11 mouse cellular contexts compared by ENCODE assay signal in the genomic region with DNA sequence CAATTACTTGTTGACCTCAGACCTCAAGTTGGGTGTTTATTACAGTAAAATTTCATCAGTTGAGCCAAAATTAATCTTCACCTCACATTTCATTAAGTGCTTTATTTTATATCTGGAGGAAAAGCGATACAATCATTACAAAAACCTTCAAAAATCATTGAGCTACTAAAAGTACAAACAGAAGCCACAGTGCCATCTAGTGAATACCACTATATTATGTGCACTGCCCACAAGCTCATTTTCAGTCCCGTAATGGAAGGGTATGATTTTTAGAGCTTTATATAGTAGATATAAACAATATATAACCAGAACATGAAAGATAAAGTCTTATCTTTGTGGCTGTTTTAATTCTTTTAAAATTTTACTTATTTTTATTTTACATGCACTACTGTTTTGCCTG.
A peak's percentile ranks its signal among the peaks of the same experiment; 100 is the strongest.
DNase-seq lines count a peak whose midpoint lies in the region; ATAC-seq and TF ChIP-seq lines count a peak whose summit lies in the region.
"Had no signal": no experiment of that assay in that cellular context is flagged by ENCODE, and none has a peak within 500 bp of the region (broad histone marks: within the 10 kb centered on the region; RNA-seq: fewer than 3 reads in every experiment).

No protein-coding gene starts in this region.

- H3K27ac ChIP-seq in left cerebral cortex, adult 2 months: no peak overlapping the region

- peak; percentile 56 for TF ChIP-seq CTCF in left cerebral cortex, adult 2 months (IDR thresholded peaks at IDR 0.05)

- no peak for DNase-seq in frontal cortex, postnatal 25 days (ENCODE audit: low spot score in 2 of 2)
- DNase-seq in left cerebral cortex, adult 2 months (ENCODE audit: extremely low spot score in 1 of 2, low spot score in 2 of 2): no peak
- DNase-seq in left cerebral cortex, adult 9 months (ENCODE audit: low spot score in 2 of 2): no peak
- peak; percentile 2 for DNase-seq in ES-CJ7 (ENCODE audit: low read depth, low spot score)
- DNase-seq in induced T-regulatory cell, adult 2 months (ENCODE audit: low read depth): peak; percentile 5
- no peak for DNase-seq in adrenal gland, adult 8-10 months
- DNase-seq in thymus, postnatal 0 days (ENCODE audit: low spot score): no peak
- DNase-seq: heart, adult 11 months; right cerebral cortex, postnatal 4 days had no signal

- ATAC-seq in frontal cortex, adult (ENCODE audit: low TSS enrichment): 0 out of 2 replicates have a peak, but pooled peaks have one; percentile 65
- ATAC-seq: inflammation-experienced regulatory T-cells, adult 6 months had no signal

- no peak overlapping the region for H3K4me3 ChIP-seq in left cerebral cortex, adult 2 months

- intact Hi-C loops in left cerebral cortex, adult 2 months (cut with DNase I): loop anchor here (10.0 kb wide), 3 partner anchors 169 to 319 kb away; a partner anchor contains a TSS

Comparison
In these comparisons a context has a peak if more than half of its experiments do, and no peak if none do; other contexts are left out.
1. DNase-seq: peak in ES-CJ7 (single experiment) and induced T-regulatory cell, adult 2 months (single experiment); none in frontal cortex, postnatal 25 days (0 of 2), left cerebral cortex, adult 2 months (0 of 2), left cerebral cortex, adult 9 months (0 of 2), adrenal gland, adult 8-10 months (single experiment) and thymus, postnatal 0 days (single experiment).